Mouse (Mus musculus): ENCODE results near the gene Gpr156.

- no peak for TF ChIP-seq CTCF (IDR thresholded peaks at IDR 0.05)
- no peak for TF ChIP-seq EP300 (IDR thresholded peaks at IDR 0.05)
Measured at GRCm38 (mm10) chr16:37929006-37929405, 12.7 kb downstream of the Gpr156 start.

All from lung, postnatal 0 days (tissue).